Mouse (Mus musculus): Measurements from ENCODE around the gene Slc38a9.

Slc38a9 gene

GRCm38 (mm10) chr13:112660574-112661381 is at the start of gene Slc38a9:
Gene Slc38a9 (plus strand): TSS chr13:112660751.
- peak; percentile 95 for DNase-seq

GRCm38 (mm10) chr13:112621592-112621991 is 39.0 kb upstream of the Slc38a9 start:
- DNase-seq: no peak

- no peak for DNase-seq
These were observed 36.9 kb upstream of the Slc38a9 start for GRCm38 (mm10) chr13:112623656-112624055.

- DNase-seq: no peak
These were observed 35.9 kb upstream of the Slc38a9 start for GRCm38 (mm10) chr13:112624622-112625021.

GRCm38 (mm10) chr13:112625566-112625965 is 35.0 kb upstream of the Slc38a9 start:
- DNase-seq: no peak

- DNase-seq: no peak
These were observed 25.2 kb upstream of the Slc38a9 start for GRCm38 (mm10) chr13:112635174-112635837.

- DNase-seq: no peak
These were observed 24.1 kb upstream of the Slc38a9 start for GRCm38 (mm10) chr13:112636498-112636897.

- DNase-seq: no peak
These were observed 21.4 kb upstream of the Slc38a9 start for GRCm38 (mm10) chr13:112639111-112639510.

- DNase-seq: no peak
These were observed 17.7 kb upstream of the Slc38a9 start for GRCm38 (mm10) chr13:112642897-112643296.

GRCm38 (mm10) chr13:112644996-112645395 is 15.6 kb upstream of the Slc38a9 start:
- no peak for DNase-seq

- no peak for DNase-seq
These were observed 14.9 kb upstream of the Slc38a9 start for GRCm38 (mm10) chr13:112645529-112646186.

- DNase-seq: no peak
These were observed 9.4 kb upstream of the Slc38a9 start for GRCm38 (mm10) chr13:112651183-112651582.

- DNase-seq: no peak
These were observed 8.3 kb upstream of the Slc38a9 start, which contains the start of gene Ddx4 for GRCm38 (mm10) chr13:112652205-112652604. Gene Ddx4 (minus strand): TSS chr13:112652475.

GRCm38 (mm10) chr13:112659986-112660573 is 471 bp upstream of the Slc38a9 start:
- DNase-seq: no peak

- DNase-seq: no peak
These were observed 1.1 kb downstream of the Slc38a9 start for GRCm38 (mm10) chr13:112661687-112662086.

- DNase-seq: no peak
These were observed 6.0 kb downstream of the Slc38a9 start for GRCm38 (mm10) chr13:112666433-112667024.

GRCm38 (mm10) chr13:112667215-112667614 is 6.7 kb downstream of the Slc38a9 start:
- DNase-seq: no peak

GRCm38 (mm10) chr13:112671708-112672107 is 11.2 kb downstream of the Slc38a9 start:
- DNase-seq: no peak

GRCm38 (mm10) chr13:112672797-112673196 is 12.2 kb downstream of the Slc38a9 start:
- no peak for DNase-seq

- peak; percentile 60 to 73 for DNase-seq
These were observed 13.4 kb downstream of the Slc38a9 start for GRCm38 (mm10) chr13:112673899-112674447.

- no peak for DNase-seq
These were observed 17.6 kb downstream of the Slc38a9 start for GRCm38 (mm10) chr13:112678154-112678553.

GRCm38 (mm10) chr13:112683312-112683711 is 22.8 kb downstream of the Slc38a9 start:
- no peak for DNase-seq
